Mouse (Mus musculus) adrenal gland, postnatal 4 days (tissue): ENCODE data around the gene Klhl6. TPM values are rescaled to one million over a fixed set of nuclear protein-coding genes. Genes with fewer than 3 reads are reported as not detected.

Experiments used
- total RNA-seq, 2 experiments: library from RNA; stranded (reverse); gene quantifications; 2 replicates each; pipeline ENCODE4 v1.2.3; 2021

The Klhl6 gene
- total RNA-seq, 2 experiments from 2014 or later: 7.9 to 8.5 TPM

Other genes starting within 250 kb of the Klhl6 start
- gene B3gnt5, start 222.8 kb downstream of the Klhl6 start, total RNA-seq: 1 to 10 TPM; 2.7 to 4.0 TPM
- gene Klhl24, start 114.5 kb upstream of the Klhl6 start, total RNA-seq: 100 to 1,000 TPM in 1 of 2 experiments, 10 to 100 TPM in 1; 92.6 to 102 TPM
- 10 to 100 TPM; 55.6 to 66.3 TPM for gene Yeats2, start 158.0 kb upstream of the Klhl6 start, total RNA-seq